Comparison of ENCODE assay signal across 23 mouse cellular contexts in the genomic region with DNA sequence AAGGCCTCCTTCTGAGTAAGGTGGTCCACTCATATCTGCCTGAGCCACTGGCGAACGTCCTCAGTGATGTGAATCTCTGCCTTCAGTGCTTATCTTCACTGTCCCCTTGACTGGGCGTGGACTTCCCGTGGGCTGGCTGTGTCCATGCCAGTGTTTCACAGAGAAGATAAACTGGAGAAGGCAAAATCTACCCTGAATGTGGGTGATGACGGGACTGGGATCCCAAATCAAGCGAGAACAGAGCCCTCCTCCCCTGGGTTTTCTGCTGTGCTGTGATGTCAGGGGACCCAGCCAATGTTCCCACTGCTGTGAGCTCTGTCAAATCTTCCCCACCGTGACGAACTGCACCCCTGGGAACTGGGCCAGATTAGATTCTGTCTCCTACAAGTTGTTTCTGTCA. TPM values are rescaled to one million over a fixed set of nuclear protein-coding genes. Genes with fewer than 3 reads are reported as not detected.
DNase-seq lines count a peak whose midpoint lies in the region; ATAC-seq and TF ChIP-seq lines count a peak whose summit lies in the region.
"Had no signal": no experiment of that assay in that cellular context is flagged by ENCODE, and none has a peak within 500 bp of the region (broad histone marks: within the 10 kb centered on the region; RNA-seq: fewer than 3 reads in every experiment).

No protein-coding gene starts in this region.

- no peak overlapping the region for H3K9ac ChIP-seq in hindbrain, postnatal 0 days (replicated peaks; ENCODE audit: low read length)
- H3K9ac ChIP-seq in hindbrain, embryonic 16.5 days (ENCODE audit: low read depth, low read length), result no peak overlapping the region
- no peak overlapping the region for H3K9ac ChIP-seq in lung, embryonic 14.5 days
- no peak overlapping the region for H3K9ac ChIP-seq in kidney, embryonic 16.5 days (replicated peaks; ENCODE audit: low read length)
- H3K9ac ChIP-seq: embryonic facial prominence, embryonic 15.5 days; forebrain, embryonic 12.5 days; heart, embryonic 13.5 days; hindbrain, embryonic 15.5 days; limb, embryonic 13.5 days had no signal

- WGBS in hindbrain, postnatal 0 days, result 53% methylated on average over 8 of the region's 8 CpGs
- WGBS in hindbrain, embryonic 16.5 days, result 62% methylated on average over 8 of the region's 8 CpGs
- 87% methylated on average over 8 of the region's 8 CpGs for WGBS in limb, embryonic 10.5 days
- WGBS in lung, embryonic 14.5 days, result 44% methylated on average over 8 of the region's 8 CpGs
- WGBS in kidney, embryonic 16.5 days, result 69% methylated on average over 8 of the region's 8 CpGs

- H3K4me3 ChIP-seq in hindbrain, postnatal 0 days (ENCODE audit: low read length), result no peak overlapping the region
- H3K4me3 ChIP-seq in hindbrain, embryonic 16.5 days (ENCODE audit: low read length), result no peak overlapping the region
- H3K4me3 ChIP-seq in limb, embryonic 10.5 days, result no peak overlapping the region
- H3K4me3 ChIP-seq in lung, embryonic 14.5 days (ENCODE audit: low read depth, low read length), result no peak overlapping the region
- H3K4me3 ChIP-seq in kidney, embryonic 16.5 days (ENCODE audit: low read length), result no peak overlapping the region
- H3K4me3 ChIP-seq: embryonic facial prominence, embryonic 15.5 days; forebrain, embryonic 12.5 days; heart, embryonic 13.5 days; hindbrain, embryonic 15.5 days; limb, embryonic 13.5 days had no signal

- no peaks in the 10 kb centered on the region for H3K4me1 ChIP-seq in hindbrain, postnatal 0 days (ENCODE audit: insufficient read depth, low read length)
- H3K4me1 ChIP-seq in hindbrain, embryonic 16.5 days (ENCODE audit: control insufficient read depth, insufficient read depth, low read depth, low read length), result no peaks in the 10 kb centered on the region
- peaks cover 24% of the 10 kb centered on the region for H3K4me1 ChIP-seq in limb, embryonic 10.5 days
- H3K4me1 ChIP-seq in lung, embryonic 14.5 days (ENCODE audit: insufficient read depth), result peaks cover 6% of the 10 kb centered on the region
- no peaks in the 10 kb centered on the region for H3K4me1 ChIP-seq in kidney, embryonic 16.5 days (ENCODE audit: insufficient read depth, low read length)

- H3K36me3 ChIP-seq in hindbrain, postnatal 0 days (ENCODE audit: insufficient read depth, low read length), result no peaks in the 10 kb centered on the region
- no peaks in the 10 kb centered on the region for H3K36me3 ChIP-seq in hindbrain, embryonic 16.5 days (ENCODE audit: control insufficient read depth, insufficient read depth, low read length)
- no peaks in the 10 kb centered on the region for H3K36me3 ChIP-seq in limb, embryonic 10.5 days
- H3K36me3 ChIP-seq in lung, embryonic 14.5 days (ENCODE audit: insufficient read depth), result no peaks in the 10 kb centered on the region
- H3K36me3 ChIP-seq in kidney, embryonic 16.5 days (ENCODE audit: insufficient read depth, low read length), result no peaks in the 10 kb centered on the region
- H3K36me3 ChIP-seq: embryonic facial prominence, embryonic 15.5 days; forebrain, embryonic 12.5 days; heart, embryonic 13.5 days; hindbrain, embryonic 15.5 days; limb, embryonic 13.5 days had no signal

- no peaks in the 10 kb centered on the region for H3K9me3 ChIP-seq in hindbrain, postnatal 0 days (ENCODE audit: low read length)
- H3K9me3 ChIP-seq in hindbrain, embryonic 16.5 days (ENCODE audit: control insufficient read depth, low read length), result no peaks in the 10 kb centered on the region
- H3K9me3 ChIP-seq in limb, embryonic 10.5 days (replicated peaks), result no peaks in the 10 kb centered on the region
- H3K9me3 ChIP-seq in lung, embryonic 14.5 days (ENCODE audit: low read depth, low read length), result no peaks in the 10 kb centered on the region
- no peaks in the 10 kb centered on the region for H3K9me3 ChIP-seq in kidney, embryonic 16.5 days (ENCODE audit: low read length)
- H3K9me3 ChIP-seq: embryonic facial prominence, embryonic 15.5 days; forebrain, embryonic 12.5 days; heart, embryonic 13.5 days; hindbrain, embryonic 15.5 days had no signal

- H3K27ac ChIP-seq in hindbrain, postnatal 0 days, result no peak overlapping the region
- no peak overlapping the region for H3K27ac ChIP-seq in hindbrain, embryonic 16.5 days (ENCODE audit: low read depth, low read length)
- H3K27ac ChIP-seq in limb, embryonic 10.5 days, result peak overlapping the region; percentile 53; the same call in 1 of the 2 replicates
- H3K27ac ChIP-seq in lung, embryonic 14.5 days (ENCODE audit: low read depth), result no peak overlapping the region
- no peak overlapping the region for H3K27ac ChIP-seq in kidney, embryonic 16.5 days (ENCODE audit: low read length)
- H3K27ac ChIP-seq: embryonic facial prominence, embryonic 15.5 days; forebrain, embryonic 12.5 days; heart, embryonic 13.5 days; hindbrain, embryonic 15.5 days; limb, embryonic 13.5 days had no signal

- no peak for ATAC-seq in hindbrain, postnatal 0 days
- ATAC-seq in hindbrain, embryonic 16.5 days, result no peak
- peak; percentile 57; the same call in 1 of the 2 replicates for ATAC-seq in lung, embryonic 14.5 days (ENCODE audit: insufficient read depth)
- ATAC-seq in kidney, embryonic 16.5 days (ENCODE audit: low FRiP score, low TSS enrichment), result no peak
- ATAC-seq: midbrain, embryonic 16.5 days had no signal

- no peak overlapping the region for H3K4me2 ChIP-seq in hindbrain, postnatal 0 days (ENCODE audit: low read depth, low read length)
- H3K4me2 ChIP-seq in hindbrain, embryonic 16.5 days (ENCODE audit: low read length), result no peak overlapping the region
- H3K4me2 ChIP-seq in lung, embryonic 14.5 days, result no peak overlapping the region
- no peak overlapping the region for H3K4me2 ChIP-seq in kidney, embryonic 16.5 days (replicated peaks; ENCODE audit: low read depth, low read length)
- H3K4me2 ChIP-seq: embryonic facial prominence, embryonic 15.5 days; forebrain, embryonic 12.5 days; heart, embryonic 13.5 days; hindbrain, embryonic 15.5 days; limb, embryonic 13.5 days had no signal

- DNase-seq in hindbrain, postnatal 0 days (ENCODE audit: low spot score), result peak; percentile 24
- no peak for DNase-seq in limb, embryonic 10.5 days (ENCODE audit: low spot score)
- DNase-seq in lung, embryonic 14.5 days, result peak; percentile 80
- peak; percentile 41 to 62 for DNase-seq in lung, postnatal 4 days
- no peak for DNase-seq in right cerebral cortex, adult 18-20 months
- DNase-seq: adrenal gland, postnatal 36 days; cerebellum, adult 8-10 months; gastrocnemius, postnatal 25 days; kidney, adult 8-10 months; kidney, postnatal 36 days; thymus, adult 18-20 months had no signal

- no peak for TF ChIP-seq CTCF in hindbrain, postnatal 0 days (IDR thresholded peaks at IDR 0.05; ENCODE audit: low read depth)
- TF ChIP-seq CTCF in lung, embryonic 14.5 days (IDR thresholded peaks at IDR 0.05; ENCODE audit: low read depth), result no peak

- no peaks in the 10 kb centered on the region for H3K27me3 ChIP-seq in hindbrain, postnatal 0 days (ENCODE audit: insufficient read depth, low read length)
- no peaks in the 10 kb centered on the region for H3K27me3 ChIP-seq in hindbrain, embryonic 16.5 days (replicated peaks; ENCODE audit: control insufficient read depth, insufficient read depth, low read length)
- no peaks in the 10 kb centered on the region for H3K27me3 ChIP-seq in limb, embryonic 10.5 days (ENCODE audit: low read depth, poor library complexity, severe bottlenecking)
- no peaks in the 10 kb centered on the region for H3K27me3 ChIP-seq in lung, embryonic 14.5 days (ENCODE audit: insufficient read depth, low read length)
- no peaks in the 10 kb centered on the region for H3K27me3 ChIP-seq in kidney, embryonic 16.5 days (ENCODE audit: insufficient read depth, low read length)
- H3K27me3 ChIP-seq: embryonic facial prominence, embryonic 15.5 days; forebrain, embryonic 12.5 days; heart, embryonic 13.5 days; hindbrain, embryonic 15.5 days; limb, embryonic 13.5 days had no signal

RNA-seq across cellular contexts. Expression of gene Lmntd1, which starts 46.8 kb away (rescaled TPM):
- 1.2 and 1.5 TPM in 2 replicates for total RNA-seq in hindbrain, postnatal 0 days (2014; rRNA removed)
- 1.8 and 2.3 TPM in 2 replicates for polyA plus RNA-seq in hindbrain, postnatal 0 days (2015; fragmentation: Nextera tagmentation; extraction: Ambion mirVana)
- 1.8 and 2.3 TPM in 2 replicates for polyA plus RNA-seq in hindbrain, embryonic 16.5 days (2015; fragmentation: Nextera tagmentation; extraction: Ambion mirVana)
- polyA plus RNA-seq in limb, embryonic 10.5 days (2016; fragmentation: Nextera tagmentation; extraction: Ambion mirVana), result 0.04 TPM in 1 of 2 replicates, not detected in the other
- 0.29 and 1.0 TPM in 2 replicates for polyA plus RNA-seq in lung, embryonic 14.5 days (2014; fragmentation: Nextera tagmentation; extraction: Ambion mirVana)
- polyA plus RNA-seq in kidney, embryonic 16.5 days (2015; fragmentation: Nextera tagmentation; extraction: Ambion mirVana), result 1.6 and 1.8 TPM in 2 replicates
- total RNA-seq: ES-E14; megakaryocyte, adult 5-6 weeks had no signal
- polyA plus RNA-seq: small intestine, adult 2 months had no signal

RNA-seq across cellular contexts. Expression of gene Tuba3b, which starts 48.3 kb away (rescaled TPM):
- total RNA-seq in hindbrain, postnatal 0 days (2014; rRNA removed), result 0.11 TPM in 1 of 2 replicates, not detected in the other
- polyA plus RNA-seq in hindbrain, postnatal 0 days (2015; fragmentation: Nextera tagmentation; extraction: Ambion mirVana), result not detected in 2 replicates
- not detected in 2 replicates for polyA plus RNA-seq in hindbrain, embryonic 16.5 days (2015; fragmentation: Nextera tagmentation; extraction: Ambion mirVana)
- not detected in 2 replicates for polyA plus RNA-seq in limb, embryonic 10.5 days (2016; fragmentation: Nextera tagmentation; extraction: Ambion mirVana)
- polyA plus RNA-seq in lung, embryonic 14.5 days (2014; fragmentation: Nextera tagmentation; extraction: Ambion mirVana), result not detected in 2 replicates
- 0.31 TPM in 1 of 2 replicates, not detected in the other for polyA plus RNA-seq in kidney, embryonic 16.5 days (2015; fragmentation: Nextera tagmentation; extraction: Ambion mirVana)
- total RNA-seq: adrenal gland, postnatal 36 days; gastrocnemius, postnatal 25 days; layer of hippocampus, postnatal 10 days; megakaryocyte, adult 5-6 weeks had no signal
- polyA plus RNA-seq: embryonic facial prominence, embryonic 15.5 days; forebrain, embryonic 12.5 days; heart, embryonic 13.5 days; hindbrain, embryonic 15.5 days; limb, embryonic 13.5 days; midbrain, embryonic 16.5 days; small intestine, adult 2 months had no signal

Comparison
In these comparisons a context has a peak if more than half of its experiments do, and no peak if none do; other contexts are left out.
1. DNase-seq: peak in hindbrain, postnatal 0 days (single experiment), lung, embryonic 14.5 days (single experiment) and lung, postnatal 4 days (2 of 2); none in limb, embryonic 10.5 days (single experiment) and right cerebral cortex, adult 18-20 months (single experiment).